Mouse (Mus musculus): ENCODE results near the gene Lipo1.
"Not testable (repeated sequence)": the region's sequence is repeated elsewhere in the genome, so short reads cannot be mapped to it uniquely, and the experiment has no call there.

Gene Lipo1

DNA sequence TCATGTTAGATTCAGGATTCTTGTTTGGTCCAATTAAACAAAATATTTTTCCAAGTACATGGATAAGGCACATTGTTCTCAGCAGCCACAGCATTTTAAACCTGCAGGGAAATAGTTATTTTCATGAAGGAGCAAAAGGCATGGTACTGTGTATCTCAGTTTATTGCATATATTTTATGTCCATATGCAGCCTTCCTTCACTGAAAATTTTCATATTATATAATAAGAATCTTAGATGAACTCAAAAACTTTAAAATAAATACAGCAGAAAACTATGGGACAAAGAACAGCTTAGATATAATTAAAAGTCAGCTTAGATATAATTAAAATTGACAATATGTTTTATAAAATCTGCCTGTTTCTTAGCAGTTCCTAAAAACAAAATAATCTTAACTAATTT is at the start of gene Lipo1:
Gene Lipo1 (minus strand): TSS at position 101 of the 400 bp plus-strand sequence.
- not testable (repeated sequence) for DNase-seq (ENCODE audit: low spot score)

DNA sequence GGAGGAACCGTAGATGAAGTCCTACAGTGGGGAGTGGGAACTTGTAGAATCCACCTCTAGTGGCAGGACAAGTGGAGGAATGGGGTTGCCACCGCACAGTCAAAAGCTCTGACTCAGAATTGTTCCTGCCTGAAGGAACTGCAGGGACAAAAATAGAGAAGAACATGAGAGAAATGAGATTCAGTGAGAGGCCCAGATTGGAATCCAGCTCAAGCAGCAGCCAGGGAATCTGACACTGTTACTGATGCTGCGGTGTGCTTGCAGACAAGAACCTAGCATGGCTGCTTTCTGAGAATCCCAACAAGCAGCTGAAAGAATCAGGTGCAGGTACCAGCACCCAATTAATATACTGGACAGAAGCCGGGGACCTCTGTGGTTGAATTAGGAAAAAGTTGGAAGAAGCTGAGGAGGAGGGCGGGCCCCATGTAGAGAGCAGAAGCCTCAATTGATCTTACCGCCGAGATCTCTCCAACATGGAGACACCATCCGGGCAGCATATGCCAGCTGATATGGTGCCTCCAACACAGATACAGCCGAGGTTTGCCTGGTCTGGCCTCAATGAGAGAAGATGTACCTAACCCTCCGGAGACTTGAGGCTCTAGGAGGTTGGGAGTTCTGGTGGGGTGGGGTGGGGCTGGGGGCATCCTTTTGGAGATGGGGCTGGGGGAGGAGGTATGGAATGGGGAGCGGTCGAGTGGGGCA is 532 bp downstream of the Lipo1 start:
- DNase-seq (ENCODE audit: low spot score): no peak

DNA sequence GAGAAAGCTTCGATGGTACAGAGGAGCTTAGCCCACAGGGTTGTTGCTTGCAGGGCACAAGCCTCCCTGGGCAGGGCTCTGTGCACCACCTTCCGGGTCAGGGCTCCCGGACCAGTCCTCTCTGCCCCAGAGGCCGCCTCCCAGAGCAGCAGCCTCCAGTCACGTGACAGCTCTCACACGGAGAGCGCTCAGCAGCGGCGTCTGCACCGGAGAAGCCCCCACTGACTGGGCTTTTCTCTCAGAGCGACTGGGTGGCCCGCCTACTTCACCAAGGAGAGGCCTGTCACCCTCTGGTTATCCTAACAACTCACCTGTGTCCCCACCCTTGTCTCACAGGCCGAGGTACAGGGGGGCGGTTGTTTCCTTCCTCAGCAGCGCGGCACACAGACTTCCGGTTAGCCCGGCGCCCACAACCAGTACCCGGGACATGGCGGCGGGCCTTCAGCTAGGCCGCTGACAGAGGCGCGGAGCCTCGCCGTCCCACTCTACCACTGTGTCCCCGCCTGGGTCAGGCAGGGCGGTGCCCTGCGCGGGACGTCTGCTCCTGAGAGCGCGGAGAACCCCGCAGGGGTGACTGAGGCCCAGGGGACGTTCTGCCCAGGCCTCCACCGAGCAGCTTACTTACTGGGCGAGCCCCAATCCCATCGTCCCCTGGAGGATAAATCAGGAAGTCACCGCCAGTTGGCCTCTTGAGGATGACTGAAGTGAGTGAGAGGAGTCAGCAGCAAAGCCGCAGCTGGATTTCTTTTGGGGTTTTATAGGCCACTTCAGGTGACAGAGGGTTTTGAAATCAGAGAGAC is 25.8 kb downstream of the Lipo1 start, which contains the start of gene Lipo3:
Gene Lipo3 (minus strand): TSS at position 665 of the 800 bp plus-strand sequence.
- peak; percentile 10 for DNase-seq (ENCODE audit: low spot score)

DNA sequence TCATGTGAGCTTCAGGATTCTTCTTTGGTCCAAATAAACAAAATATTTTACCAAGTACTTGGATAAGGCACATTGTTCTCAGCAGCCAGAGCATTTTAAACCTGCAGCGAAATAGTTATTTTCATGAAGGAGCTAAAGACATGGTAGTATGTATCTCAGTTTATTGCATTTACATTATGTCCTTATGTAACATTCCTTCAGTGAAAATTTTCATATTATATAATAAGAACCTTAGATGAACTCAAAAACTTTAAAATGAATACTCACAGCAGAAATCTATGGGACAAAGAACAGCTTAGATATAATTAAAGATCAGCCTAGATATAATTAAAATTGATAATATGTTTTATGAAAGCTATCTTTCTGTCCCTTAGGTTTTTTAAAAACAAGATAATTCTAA is 36.0 kb downstream of the Lipo1 start, which contains the start of gene Lipo2:
Gene Lipo2 (minus strand): TSS at position 101 of the 400 bp plus-strand sequence.
- not testable (repeated sequence) for DNase-seq (ENCODE audit: low spot score)

Measured in layer of hippocampus, adult 11-12 months (tissue).